Mouse (Mus musculus) kidney, postnatal 25 days (tissue): ENCODE data around the gene Tmem108.

Experiments used
- DNase-seq, 2 experiments: peaks; one replicate each; pipeline ENCODE4 v3.0.0; 2021; ENCODE audit warnings: mixed read lengths in 2 of 2

The Tmem108 gene

GRCm38 (mm10) chr9:103580621-103581020 lies 181.0 kb downstream of the Tmem108 start:
- DNase-seq = no peak

GRCm38 (mm10) chr9:103580186-103580585 lies 181.5 kb downstream of the Tmem108 start:
- no peak for DNase-seq

- DNase-seq = no peak
These were observed 182.1 kb downstream of the Tmem108 start for GRCm38 (mm10) chr9:103579411-103580026.

- no peak for DNase-seq
These were observed 183.9 kb downstream of the Tmem108 start for GRCm38 (mm10) chr9:103577731-103578130.

- no peak for DNase-seq
These were observed 184.5 kb downstream of the Tmem108 start for GRCm38 (mm10) chr9:103577181-103577580.

GRCm38 (mm10) chr9:103575901-103576300 lies 185.7 kb downstream of the Tmem108 start:
- DNase-seq = no peak

- DNase-seq = no peak
These were observed 187.5 kb downstream of the Tmem108 start for GRCm38 (mm10) chr9:103573994-103574750.

GRCm38 (mm10) chr9:103570158-103570741 lies 191.4 kb downstream of the Tmem108 start:
- no peak for DNase-seq

- DNase-seq = peak; percentile 18 to 43
These were observed 192.7 kb downstream of the Tmem108 start for GRCm38 (mm10) chr9:103568983-103569382.

- no peak for DNase-seq
These were observed 196.5 kb downstream of the Tmem108 start for GRCm38 (mm10) chr9:103565186-103565585.

- DNase-seq = peak in 1 of 2 experiments; percentile 77
These were observed 197.6 kb downstream of the Tmem108 start for GRCm38 (mm10) chr9:103563864-103564610.

- no peak for DNase-seq
These were observed 199.6 kb downstream of the Tmem108 start for GRCm38 (mm10) chr9:103562063-103562462.

GRCm38 (mm10) chr9:103558741-103559140 lies 202.9 kb downstream of the Tmem108 start:
- no peak for DNase-seq

GRCm38 (mm10) chr9:103558240-103558639 lies 203.4 kb downstream of the Tmem108 start:
- DNase-seq = no peak

GRCm38 (mm10) chr9:103557085-103557484 lies 204.6 kb downstream of the Tmem108 start:
- DNase-seq = no peak

- no peak for DNase-seq
These were observed 206.3 kb downstream of the Tmem108 start for GRCm38 (mm10) chr9:103555334-103555733.

GRCm38 (mm10) chr9:103550661-103551248 lies 210.9 kb downstream of the Tmem108 start:
- DNase-seq = no peak

GRCm38 (mm10) chr9:103549178-103549577 lies 212.5 kb downstream of the Tmem108 start:
- DNase-seq = no peak

- DNase-seq = no peak
These were observed 213.0 kb downstream of the Tmem108 start for GRCm38 (mm10) chr9:103548606-103549005.

- no peak for DNase-seq
These were observed 214.7 kb downstream of the Tmem108 start for GRCm38 (mm10) chr9:103546695-103547645.

- DNase-seq = no peak
These were observed 215.9 kb downstream of the Tmem108 start for GRCm38 (mm10) chr9:103545729-103546128.

- no peak for DNase-seq
These were observed 216.4 kb downstream of the Tmem108 start for GRCm38 (mm10) chr9:103545271-103545670.
